Mouse (Mus musculus): ENCODE results near the gene Gm20683.
"Not testable (repeated sequence)": the region's sequence is repeated elsewhere in the genome, so short reads cannot be mapped to it uniquely, and the experiment has no call there.

Gm20683 gene

DNA sequence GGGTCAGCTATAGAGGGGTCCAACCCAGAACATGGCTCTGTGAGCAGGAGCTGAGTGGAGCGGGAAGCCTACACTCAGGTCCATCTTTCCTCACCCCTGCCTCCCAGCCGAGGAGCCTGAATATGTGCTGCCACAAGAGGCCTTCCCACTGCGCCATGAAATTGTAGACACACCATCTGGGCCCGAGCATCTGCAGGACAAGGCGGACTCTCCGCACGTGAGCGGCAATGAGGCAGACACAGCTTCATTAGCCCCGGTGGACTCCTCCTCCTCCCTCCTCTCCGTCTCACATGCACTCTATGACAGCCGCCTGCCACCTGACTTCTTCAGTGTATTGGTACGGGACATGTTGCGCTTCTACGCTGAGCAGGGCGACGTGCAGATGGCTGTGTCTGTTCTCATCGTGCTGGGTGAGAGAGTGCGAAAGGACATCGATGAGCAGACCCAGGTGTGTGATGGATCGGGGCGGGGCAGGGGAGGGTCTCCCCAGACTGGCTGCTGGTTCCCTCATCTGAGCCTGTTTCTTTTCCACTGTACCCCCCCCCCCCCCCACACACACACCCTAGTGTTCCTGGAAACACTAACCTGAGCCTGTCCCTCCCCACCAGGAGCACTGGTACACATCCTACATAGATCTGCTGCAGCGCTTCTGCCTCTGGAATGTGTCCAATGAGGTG lies 13.9 kb downstream of the Gm20683 start:
- no peak for DNase-seq (ENCODE audit: low read depth, low spot score)

DNA sequence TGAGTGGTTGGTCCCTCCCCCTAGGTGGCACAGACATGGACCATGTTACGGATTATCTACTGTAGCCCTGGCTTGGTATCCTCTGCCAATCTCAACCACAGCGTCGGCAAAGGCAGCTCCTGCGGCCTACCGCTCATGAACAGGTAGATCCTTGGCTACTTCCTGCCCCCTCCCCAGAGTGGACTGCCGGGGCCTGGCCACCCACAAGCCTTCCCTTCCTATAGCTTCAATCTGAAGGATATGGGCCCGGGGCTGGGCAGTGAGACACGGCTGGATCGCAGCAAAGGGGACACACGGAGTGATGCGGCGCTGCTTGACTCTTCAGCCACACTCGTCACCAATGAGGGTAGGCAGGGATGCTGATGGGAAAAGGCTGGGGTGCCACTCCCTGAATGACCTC lies 14.6 kb downstream of the Gm20683 start:
- no peak for DNase-seq (ENCODE audit: low read depth, low spot score)

DNA sequence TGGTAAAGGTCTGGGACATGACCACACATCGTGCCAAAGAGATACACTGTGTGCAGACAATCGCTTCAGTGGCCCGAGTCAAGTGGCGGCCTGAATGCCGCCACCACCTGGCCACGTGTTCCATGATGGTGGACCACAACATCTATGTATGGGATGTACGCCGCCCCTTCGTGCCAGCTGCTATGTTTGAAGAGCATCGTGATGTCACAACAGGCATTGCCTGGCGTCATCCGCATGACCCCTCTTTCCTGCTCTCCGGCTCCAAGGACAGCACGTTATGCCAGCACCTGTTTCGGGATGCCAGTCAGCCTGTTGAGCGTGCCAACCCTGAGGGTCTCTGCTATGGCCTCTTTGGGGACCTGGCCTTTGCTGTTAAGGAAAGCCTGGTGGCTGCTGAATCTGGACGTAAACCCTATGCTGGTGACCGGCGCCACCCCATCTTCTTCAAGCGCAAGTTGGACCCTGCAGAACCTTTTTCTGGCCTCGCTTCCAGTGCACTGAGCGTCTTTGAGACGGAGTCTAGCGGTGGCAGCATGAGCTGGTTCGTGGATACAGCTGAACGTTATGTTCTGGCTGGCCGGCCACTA lies 15.5 kb downstream of the Gm20683 start:
- DNase-seq (ENCODE audit: low read depth, low spot score): no peak

DNA sequence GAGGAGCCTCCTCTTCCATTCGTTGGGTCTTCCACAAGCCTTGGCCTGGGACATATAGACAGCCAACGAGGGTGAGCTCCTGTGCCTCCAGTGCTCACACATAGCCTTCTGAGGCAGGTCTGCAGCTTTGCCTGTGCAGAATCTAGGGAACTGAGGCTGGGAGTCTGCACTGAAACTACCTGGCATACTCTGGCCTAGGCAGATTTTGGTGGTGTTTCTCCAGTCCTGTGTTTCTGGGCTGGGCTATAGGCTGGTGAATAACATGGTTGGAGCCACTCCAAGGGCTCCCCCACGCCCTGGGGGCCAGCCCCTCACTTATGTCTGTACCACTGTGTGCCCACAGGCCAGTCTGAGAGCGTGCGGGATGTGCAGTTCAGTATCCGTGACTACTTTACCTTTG lies 16.3 kb downstream of the Gm20683 start:
- DNase-seq (ENCODE audit: low read depth, low spot score): no peak

DNA sequence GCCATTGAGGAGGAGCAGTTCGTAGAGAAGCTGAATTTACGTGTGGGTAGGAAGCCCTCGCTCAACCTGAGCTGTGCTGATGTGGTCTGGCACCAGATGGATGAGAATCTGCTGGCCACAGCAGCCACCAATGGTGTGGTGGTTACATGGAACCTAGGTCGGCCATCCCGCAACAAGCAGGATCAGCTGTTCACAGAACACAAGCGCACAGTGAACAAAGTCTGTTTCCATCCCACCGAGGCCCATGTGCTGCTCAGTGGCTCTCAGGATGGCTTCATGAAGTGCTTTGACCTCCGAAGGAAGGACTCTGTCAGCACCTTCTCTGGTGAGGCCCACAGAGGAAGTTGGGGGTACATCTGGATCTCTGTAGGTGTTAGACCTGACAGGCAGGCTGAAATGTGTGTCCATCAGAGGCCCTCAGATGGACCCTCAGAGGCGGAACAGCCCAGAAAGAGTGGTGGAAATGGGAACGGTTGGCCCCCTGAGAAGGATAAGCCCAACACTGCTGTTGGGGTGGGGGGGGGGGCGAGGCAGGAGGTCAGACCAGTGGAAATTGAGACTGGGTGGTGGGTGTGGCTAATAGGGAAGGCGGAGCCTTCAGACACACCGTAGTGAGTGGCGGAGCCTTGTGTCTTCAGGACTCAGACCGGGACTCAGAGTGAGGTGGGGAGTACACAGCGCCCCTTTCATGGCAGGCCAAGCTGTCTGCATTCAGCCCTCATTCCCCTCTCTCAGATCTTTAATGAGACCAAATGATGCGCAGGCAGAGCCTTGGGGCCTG lies 17.0 kb downstream of the Gm20683 start:
- DNase-seq (ENCODE audit: low read depth, low spot score): no peak

DNA sequence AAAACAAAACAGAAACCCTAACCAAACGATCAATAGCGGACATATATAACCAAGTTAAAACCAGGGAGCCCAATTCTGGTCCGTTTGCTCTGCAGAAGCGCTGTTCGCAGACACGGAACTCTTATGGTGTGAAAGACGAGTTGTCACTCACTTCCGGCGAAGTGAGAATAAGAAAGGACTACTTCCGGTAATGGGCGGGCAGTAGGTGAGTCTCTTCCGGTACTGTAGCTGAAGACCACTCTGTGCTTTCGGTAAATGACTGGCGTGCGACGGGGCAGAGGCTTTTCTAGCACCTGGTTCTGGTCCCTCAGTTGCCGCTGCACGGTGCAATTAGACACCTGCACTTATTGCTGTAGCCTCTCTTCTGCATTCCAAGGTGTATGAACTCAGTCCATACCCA lies 18.1 kb downstream of the Gm20683 start, which contains the start of gene Wdr24:
Gene Wdr24, plus strand, starts transcription at position 176 of the 400 bp plus-strand sequence.
- DNase-seq (ENCODE audit: low read depth, low spot score): peak; percentile 87

DNA sequence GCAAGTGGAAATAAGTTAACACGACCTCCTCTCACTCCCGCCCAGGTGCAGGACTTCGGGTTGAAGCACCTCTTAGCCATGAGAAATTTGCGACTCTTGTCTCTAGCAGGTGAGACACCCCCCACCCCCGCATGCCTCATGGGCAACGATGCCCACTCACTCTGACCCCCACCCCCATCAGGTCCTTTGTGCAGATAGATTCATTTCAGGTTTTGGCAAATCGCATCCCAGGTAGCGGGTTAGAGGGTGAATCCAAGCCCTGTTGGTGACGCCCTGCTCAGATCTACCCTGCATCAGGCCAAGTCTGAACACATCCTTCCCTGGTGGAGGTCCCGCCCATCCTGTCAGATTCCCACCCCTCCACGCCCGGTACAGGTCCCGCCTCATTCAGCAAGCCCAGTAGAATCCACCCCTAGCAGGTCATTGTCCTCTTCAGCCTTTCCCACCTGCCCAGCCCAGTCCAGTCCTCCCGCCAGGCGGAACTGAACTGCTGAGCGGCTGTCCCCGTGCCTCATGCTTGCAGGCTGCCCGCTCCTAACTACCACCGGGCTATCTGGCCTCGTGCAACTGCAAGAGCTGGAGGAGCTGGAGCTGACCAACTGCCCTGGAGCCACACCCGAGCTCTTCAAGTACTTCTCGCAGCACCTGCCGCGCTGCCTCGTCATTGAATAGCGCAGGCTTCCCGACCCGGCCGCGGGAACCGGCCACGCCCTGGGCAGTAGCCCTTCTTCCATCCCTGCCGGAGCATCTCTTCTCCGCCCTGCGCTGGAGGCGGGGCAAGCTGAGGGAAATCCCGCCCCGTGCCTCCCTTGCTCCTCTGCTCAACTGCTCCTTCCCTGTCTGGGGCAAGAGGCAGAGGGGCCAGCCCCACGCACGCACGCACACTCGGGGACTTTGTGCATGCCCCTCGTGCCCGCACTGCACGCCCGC lies 22.4 kb downstream of the Gm20683 start:
- no peak for DNase-seq (ENCODE audit: low read depth, low spot score)

DNA sequence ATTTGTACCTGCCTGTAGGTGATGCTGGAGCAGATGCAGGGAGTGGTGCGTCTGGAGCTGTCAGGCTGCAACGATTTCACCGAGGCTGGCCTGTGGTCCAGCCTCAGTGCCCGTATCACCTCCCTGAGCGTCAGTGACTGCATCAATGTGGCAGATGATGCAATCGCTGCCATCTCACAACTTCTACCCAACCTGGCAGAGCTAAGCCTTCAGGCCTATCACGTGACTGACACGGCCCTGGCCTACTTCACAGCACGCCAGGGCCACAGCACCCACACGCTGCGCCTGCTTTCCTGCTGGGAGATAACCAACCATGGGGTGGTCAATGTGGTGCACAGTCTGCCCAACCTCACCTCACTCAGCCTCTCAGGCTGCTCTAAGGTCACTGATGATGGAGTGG lies 23.9 kb downstream of the Gm20683 start:
- no peak for DNase-seq (ENCODE audit: low read depth, low spot score)

DNA sequence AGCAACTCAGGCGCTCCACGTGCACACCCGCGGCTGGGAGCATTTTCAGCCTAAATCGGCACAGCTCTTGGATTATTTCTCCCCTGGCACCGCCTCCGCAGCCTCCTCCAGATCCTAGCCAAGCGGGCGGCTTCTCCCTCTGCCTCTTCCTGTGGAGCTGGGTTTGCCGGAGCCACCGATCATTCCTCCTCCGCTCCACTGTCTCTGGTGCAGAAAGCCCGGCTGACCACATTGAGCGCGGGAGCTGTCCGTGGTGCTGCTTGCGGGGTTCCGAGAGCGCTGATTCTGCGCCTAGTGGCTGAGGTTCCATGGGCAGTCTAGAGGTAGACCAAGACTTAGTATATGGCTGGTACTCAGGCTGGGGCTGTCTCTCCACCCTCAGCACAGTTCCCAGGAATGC lies 28.1 kb downstream of the Gm20683 start:
- DNase-seq (ENCODE audit: low read depth, low spot score): peak; percentile 94

DNA sequence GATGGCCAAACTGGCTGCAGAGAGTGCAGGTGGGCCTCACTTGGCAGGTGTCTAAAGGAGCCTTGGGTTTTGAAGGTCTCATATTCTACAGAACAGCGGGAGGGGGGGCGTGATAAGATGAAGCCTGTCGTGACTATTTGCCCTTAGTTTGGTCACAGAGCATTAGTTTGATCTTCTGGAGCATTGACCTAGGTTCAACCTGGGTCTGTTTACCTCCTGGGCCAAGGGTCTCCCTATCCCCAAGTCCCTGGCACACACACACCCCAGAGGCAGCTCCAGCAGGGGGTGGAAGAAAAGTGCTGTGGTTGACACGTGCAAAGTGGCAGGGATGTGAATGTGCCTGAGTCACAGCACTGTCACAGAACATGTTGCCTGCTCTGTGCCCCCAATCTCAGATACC lies 30.7 kb downstream of the Gm20683 start:
- DNase-seq (ENCODE audit: low read depth, low spot score): no peak

DNA sequence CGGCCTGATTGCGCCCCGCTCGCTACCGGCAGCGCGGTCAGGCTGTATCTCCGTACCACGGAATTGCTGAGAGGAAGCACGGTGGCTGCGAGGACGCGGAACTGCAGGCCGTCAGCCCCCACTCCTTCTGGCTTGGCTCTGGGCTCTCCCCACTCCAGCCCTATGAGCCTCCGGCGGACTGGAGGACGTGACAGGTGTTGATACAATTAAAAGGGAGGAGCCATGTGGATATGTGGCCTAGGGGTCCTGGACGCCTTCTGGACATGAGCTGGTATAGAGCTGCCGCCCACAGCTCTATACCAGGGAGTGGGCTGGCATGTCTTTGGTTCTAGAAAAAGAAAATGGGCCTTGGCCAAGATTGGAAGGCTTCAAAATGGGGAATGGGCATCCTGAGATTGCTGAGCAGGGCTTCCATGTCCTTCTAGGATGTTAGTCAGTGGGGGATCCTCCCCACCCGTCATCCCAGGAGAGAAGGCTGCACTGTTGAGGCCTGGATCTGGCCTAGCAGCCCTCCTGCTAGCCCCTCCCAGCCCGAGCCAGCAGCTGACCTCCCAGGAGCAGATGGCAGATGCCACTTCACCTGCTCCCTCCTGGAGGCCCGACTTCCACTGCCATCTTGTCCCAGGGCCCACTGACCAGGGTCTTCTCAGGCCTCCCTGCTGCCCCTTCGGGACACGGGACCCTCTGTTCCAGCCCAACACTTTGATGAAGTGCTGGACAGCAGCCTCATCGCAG lies 31.8 kb downstream of the Gm20683 start:
- DNase-seq (ENCODE audit: low read depth, low spot score): peak; percentile 41

DNA sequence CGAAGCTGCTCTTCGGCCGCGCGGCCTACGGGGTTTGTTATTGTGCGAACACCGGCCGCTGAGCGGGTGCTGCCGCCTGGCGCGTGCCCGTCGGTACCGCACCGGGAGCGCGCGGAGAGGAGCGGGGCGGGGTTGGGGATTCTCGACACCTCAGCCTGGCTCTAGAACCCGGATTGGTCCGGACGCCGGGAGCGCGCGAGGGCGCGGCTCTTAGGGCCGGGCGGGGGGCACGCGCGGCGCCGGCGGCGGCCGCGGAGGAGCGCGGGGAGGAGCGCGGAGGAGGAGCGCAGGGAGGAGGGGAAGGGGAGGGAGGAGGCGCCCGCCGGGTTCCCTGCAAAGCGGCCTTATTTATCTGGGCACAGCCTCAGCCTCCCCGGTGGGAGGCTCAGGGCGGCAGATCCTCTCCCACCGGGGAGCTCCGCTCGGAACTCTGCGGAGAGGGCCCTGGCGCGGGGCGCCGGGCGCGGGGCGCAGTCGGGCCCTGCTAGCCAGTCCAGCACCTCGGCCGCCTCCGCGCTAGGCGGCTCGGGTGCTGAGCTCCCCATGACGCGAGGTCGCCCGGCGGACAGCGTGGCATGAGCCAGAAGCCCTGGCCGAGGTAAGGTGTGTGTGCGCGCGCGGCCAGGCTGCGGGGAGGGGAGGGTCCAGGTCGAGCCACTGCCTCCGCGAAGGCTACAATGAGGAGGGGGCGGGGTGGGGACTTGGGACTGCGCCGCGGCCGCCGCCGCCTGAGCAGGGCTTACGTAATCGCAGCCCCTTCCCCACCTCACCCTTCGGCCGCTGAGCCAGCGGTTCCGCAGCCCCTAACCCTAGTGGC lies 32.6 kb downstream of the Gm20683 start, which contains the start of gene Fbxl16:
Gene Fbxl16, plus strand, starts transcription at position 297 of the 817 bp plus-strand sequence.
- DNase-seq (ENCODE audit: low read depth, low spot score): peak; percentile 89

DNA sequence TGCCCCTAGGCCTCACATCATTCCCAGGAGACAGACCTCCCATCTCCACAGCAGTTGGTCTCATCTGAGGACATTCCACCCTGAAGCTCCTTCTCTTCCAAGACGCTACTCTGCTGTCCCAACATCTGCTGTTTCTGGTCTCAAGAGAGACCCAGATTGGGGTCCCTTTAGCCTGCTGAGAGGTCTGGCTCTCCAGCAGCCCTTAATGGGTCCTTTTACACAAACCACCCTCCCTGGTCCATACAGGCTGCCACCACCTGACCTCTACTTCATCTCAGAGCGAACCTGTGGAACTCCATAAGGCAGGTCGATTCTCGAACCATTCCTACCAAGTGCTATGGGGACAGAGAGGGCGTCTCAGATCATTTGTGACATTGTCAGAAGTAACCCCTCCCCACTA lies 33.5 kb downstream of the Gm20683 start:
- no peak for DNase-seq (ENCODE audit: low read depth, low spot score)

DNA sequence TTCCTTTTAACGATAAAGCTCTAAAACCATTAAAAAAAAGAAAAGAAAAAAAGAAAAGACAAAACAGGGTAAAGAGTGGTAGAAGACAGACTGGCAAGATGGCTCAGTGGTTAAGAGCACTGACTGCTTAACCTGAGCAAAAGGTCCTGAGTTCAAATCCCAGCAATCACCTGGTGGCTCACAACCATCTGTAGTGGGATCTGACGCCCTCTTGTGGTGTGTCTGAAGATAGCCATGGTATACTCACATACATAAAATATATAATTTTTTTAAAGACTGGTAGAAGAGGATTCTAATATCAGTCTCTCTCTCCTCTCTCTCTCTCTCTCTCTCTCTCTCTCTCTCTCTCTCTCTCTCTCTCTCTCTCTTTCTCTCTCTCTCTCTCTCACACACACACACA lies 34.1 kb downstream of the Gm20683 start:
- DNase-seq (ENCODE audit: low read depth, low spot score): not testable (repeated sequence)

DNA sequence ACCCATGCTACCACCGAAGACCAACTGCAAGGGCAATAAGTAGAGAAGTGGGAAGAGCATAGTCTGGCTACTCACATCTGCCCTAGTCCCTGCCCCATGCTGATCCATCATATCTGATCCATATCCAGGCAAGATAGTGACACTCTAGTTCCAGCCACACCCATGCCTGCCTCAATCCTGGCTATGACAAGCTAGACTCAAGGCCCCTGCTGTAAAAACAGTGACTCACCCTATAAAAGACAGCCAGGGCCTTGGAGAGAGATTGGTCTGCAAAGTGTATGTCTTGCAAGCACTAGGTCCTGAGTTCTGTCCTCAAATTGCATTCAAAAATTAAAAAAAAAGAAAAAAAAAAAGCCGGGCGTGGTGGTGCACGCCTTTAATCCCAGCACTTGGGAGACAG lies 35.1 kb downstream of the Gm20683 start:
- no peak for DNase-seq (ENCODE audit: low read depth, low spot score)

DNA sequence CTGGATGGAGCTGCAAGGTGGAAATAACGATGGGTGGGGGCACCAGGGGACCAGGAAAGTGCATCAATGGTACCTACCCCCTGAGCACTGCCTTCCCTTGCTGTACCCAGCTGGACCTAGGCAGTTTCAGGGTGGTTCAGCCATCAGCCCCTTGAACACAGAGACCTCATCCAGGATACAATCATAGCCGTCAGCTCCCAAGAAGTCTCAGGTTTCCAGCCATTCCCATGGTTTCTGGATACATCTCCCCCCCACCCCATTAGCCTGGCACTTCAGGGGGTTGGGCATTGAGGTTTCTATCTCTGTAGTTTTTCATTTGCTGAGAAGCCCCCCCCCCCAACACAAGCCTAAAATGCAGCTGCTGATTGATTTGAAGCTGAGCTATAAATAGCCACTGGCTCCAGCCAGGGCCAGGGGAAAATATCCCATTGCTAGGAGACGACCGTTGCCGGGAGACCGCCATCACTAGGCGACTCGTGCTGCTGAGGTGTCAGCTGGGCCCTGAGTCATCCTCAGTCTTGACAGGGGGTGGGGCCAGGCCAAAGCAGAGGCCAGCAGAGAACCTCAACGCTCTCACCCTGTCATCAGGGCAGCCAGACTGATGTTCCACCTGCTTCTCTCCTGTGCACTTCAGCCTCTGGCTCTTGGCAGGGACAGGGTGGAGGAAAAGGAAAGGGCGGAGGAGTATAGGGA lies 38.6 kb downstream of the Gm20683 start:
- DNase-seq (ENCODE audit: low read depth, low spot score): peak; percentile 91

DNA sequence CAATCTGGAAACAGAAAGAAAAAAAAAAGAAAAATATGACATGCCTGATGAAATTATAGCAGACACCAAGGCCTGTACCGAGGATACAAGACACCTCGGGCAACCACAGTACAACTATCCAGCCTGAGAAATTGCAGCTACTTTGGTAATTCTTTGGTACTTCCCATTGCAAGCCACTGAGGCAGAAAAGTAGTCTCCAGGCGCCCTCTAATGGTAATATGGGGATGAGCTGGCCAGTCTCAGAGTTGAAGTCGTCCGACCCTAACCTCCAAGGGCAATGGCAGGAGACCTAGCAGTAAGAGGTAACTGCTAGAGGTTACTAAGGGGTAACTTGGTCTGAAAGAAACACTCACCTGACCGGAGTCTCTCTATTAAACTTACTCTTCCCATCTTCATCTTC lies 40.5 kb downstream of the Gm20683 start:
- DNase-seq (ENCODE audit: low read depth, low spot score): peak; percentile 80

DNA sequence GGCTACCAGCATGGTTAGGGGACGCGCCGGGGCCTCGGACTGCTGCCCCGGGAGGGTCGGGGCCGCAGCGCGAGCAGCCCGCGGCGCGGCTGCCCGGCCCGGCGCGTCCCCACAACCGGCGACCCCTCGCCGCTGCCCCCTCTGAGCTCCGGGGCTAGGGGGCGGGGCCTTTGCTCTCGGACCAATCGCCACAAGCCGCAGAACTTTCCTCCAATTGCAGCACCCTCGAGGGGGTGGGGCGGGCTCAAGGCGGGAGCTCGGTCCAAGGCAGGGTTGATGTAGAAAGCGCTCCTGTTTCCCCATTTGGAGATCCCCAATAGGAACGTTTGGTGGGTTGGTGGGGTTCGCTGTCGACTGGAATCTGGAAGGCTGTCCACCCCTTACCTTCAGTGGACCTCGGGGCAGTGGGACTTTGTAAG lies 44.6 kb downstream of the Gm20683 start, which contains the start of gene Metrn:
Gene Metrn, minus strand, starts transcription at position 186 of the 419 bp plus-strand sequence.
- DNase-seq (ENCODE audit: low read depth, low spot score): peak; percentile 92

DNA sequence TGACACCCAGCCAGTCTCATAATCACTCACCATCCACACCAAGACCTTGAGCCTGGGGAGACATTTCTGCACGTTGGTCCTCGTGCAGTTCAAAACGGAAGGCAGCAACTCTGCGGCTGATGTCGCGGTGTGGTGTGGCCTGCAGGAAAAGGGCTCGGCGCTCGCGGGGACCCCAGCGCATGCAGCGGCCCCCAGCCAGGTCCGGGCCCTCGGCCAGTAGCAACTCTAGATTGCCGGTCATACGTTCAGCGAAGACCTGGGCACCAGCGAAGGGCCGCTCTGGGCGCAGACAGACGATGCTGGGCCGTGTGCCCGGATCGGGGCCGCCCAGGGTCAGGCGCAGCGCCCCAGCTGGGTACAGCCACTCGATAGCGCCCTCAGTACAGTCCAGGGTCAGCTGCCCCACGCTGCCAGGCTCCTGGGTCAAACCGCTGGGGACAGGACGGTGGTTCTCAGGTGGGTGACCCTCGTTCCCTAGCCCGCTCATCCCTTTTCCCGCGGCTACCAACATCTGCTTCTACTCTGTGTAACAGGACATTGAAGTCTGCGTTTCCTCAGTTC lies 45.3 kb downstream of the Gm20683 start:
- DNase-seq (ENCODE audit: low read depth, low spot score): no peak
